Mouse (Mus musculus) C2C12 (cell line): Measurements from ENCODE around the gene B3gntl1.

Experiments used
- CTCF ChIP-seq: IDR thresholded peaks from one replicate; pipeline ENCODE4 v1.5.1; 2011; ENCODE audit not compliant: control insufficient read depth, insufficient read depth, insufficient read length
- MAX ChIP-seq: IDR thresholded peaks from one replicate; pipeline ENCODE4 v1.6.1; 2011; ENCODE audit warnings: mild to moderate bottlenecking, control low read depth

- TF ChIP-seq CTCF = no peak
- TF ChIP-seq MAX = no peak
Observed at GRCm38 (mm10) chr11:121655807-121656511, 17.0 kb downstream of the B3gntl1 start.
